19 mouse cellular contexts compared by ENCODE assay signal in the genomic region with DNA sequence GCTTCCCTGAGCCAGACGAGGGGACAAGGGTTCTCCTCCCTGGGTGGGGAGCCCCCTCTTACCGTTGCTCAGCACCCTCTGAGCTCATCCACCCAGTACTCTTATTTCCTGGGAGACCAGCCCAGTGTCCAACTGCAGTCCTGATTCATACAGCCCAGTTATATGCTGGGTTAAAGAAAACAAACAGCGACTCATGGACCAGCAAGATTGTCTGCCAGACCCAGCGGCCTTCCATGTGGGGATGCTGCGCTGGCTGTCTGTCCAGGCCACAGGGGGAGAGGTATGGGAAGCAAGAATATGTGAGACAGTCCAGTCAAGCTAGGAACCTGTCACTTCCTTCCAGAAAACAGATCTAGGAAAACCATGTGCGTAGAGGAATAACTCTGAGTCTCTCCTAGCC.
DNase-seq lines count a peak whose midpoint lies in the region; TF ChIP-seq lines count a peak whose summit lies in the region.
"Had no signal": no experiment of that assay in that cellular context is flagged by ENCODE, and none has a peak within 500 bp of the region (broad histone marks: within the 10 kb centered on the region; RNA-seq: fewer than 3 reads in every experiment).

No protein-coding gene starts in this region.

- H3K4me3 ChIP-seq in embryonic fibroblast, embryonic 13.5 days (ENCODE audit: insufficient read depth, low read length) = no peak overlapping the region
- no peak overlapping the region for H3K4me3 ChIP-seq in thymus, adult 2 months (ENCODE audit: control insufficient read depth, insufficient read depth, low read length)
- H3K4me3 ChIP-seq: embryonic facial prominence, embryonic 10.5 days; embryonic facial prominence, embryonic 13.5 days; heart, adult 2 months; hindbrain, embryonic 12.5 days; hindbrain, embryonic 15.5 days had no signal

- no peak for TF ChIP-seq POLR2A in embryonic fibroblast, embryonic 13.5 days (IDR thresholded peaks at IDR 0.05; ENCODE audit: low read depth, low read length)
- no peak for TF ChIP-seq POLR2A in thymus, adult 2 months (IDR thresholded peaks at IDR 0.05; ENCODE audit: control insufficient read depth, extremely low read depth, insufficient read depth, low read length, poor library complexity)

- WGBS in thymus, adult 2 months = 84% methylated on average over 6 of the region's 6 CpGs

- no peaks in the 10 kb centered on the region for H3K27me3 ChIP-seq in thymus, adult 2 months (ENCODE audit: control insufficient read depth, insufficient read depth, low read length)
- H3K27me3 ChIP-seq: hindbrain, embryonic 15.5 days had no signal

- TF ChIP-seq CTCF in embryonic fibroblast, embryonic 13.5 days (IDR thresholded peaks at IDR 0.05; ENCODE audit: borderline replicate concordance, insufficient read depth, low read length) = no peak
- TF ChIP-seq CTCF in thymus, adult 2 months (IDR thresholded peaks at IDR 0.05; ENCODE audit: borderline replicate concordance, control insufficient read depth, extremely low read depth, insufficient read depth, low read length, poor library complexity) = no peak

- peak; percentile 35 for DNase-seq in adrenal gland, postnatal 14 days
- no peak for DNase-seq in adrenal gland, postnatal 4 days (ENCODE audit: low spot score in 2 of 2)
- DNase-seq in 3T3-L1 (ENCODE audit: low read depth, low spot score) = peak; percentile 81
- DNase-seq in left cerebral cortex, adult 11 months (ENCODE audit: low spot score) = no peak
- no peak for DNase-seq in layer of hippocampus, adult 18-20 months (ENCODE audit: low spot score in 2 of 2)
- no peak for DNase-seq in thymus, adult 2 months
- DNase-seq: cerebellum, adult 11-12 months; cerebellum, adult 8-10 months; cerebellum, postnatal 10 days; cerebellum, postnatal 36 days; embryo, embryonic 11 days; gastrocnemius, postnatal 10 days; gastrocnemius, postnatal 36 days; heart, adult 2 months had no signal

- H3K36me3 ChIP-seq in thymus, adult 2 months (ENCODE audit: control insufficient read depth, insufficient read depth, low read length) = no peaks in the 10 kb centered on the region
- H3K36me3 ChIP-seq: embryonic facial prominence, embryonic 10.5 days; embryonic facial prominence, embryonic 13.5 days; hindbrain, embryonic 12.5 days; hindbrain, embryonic 15.5 days had no signal

- peaks cover 18% of the 10 kb centered on the region; the same call in 1 of the 2 replicates for H3K4me1 ChIP-seq in embryonic fibroblast, embryonic 13.5 days (ENCODE audit: control insufficient read depth, insufficient read depth, low read length)
- no peaks in the 10 kb centered on the region for H3K4me1 ChIP-seq in thymus, adult 2 months (replicated peaks; ENCODE audit: control insufficient read depth, insufficient read depth, low read length)

- H3K27ac ChIP-seq in embryonic fibroblast, embryonic 13.5 days (ENCODE audit: insufficient read depth, low read length) = peak overlapping the region; percentile 53
- H3K27ac ChIP-seq in thymus, adult 2 months (ENCODE audit: control insufficient read depth, insufficient read depth, low read length) = no peak overlapping the region
- H3K27ac ChIP-seq: embryonic facial prominence, embryonic 10.5 days; embryonic facial prominence, embryonic 13.5 days; heart, adult 2 months; hindbrain, embryonic 12.5 days; hindbrain, embryonic 15.5 days had no signal

Comparison
In these comparisons a context has a peak if more than half of its experiments do, and no peak if none do; other contexts are left out.
1. DNase-seq: peak in adrenal gland, postnatal 14 days (single experiment) and 3T3-L1 (single experiment); none in adrenal gland, postnatal 4 days (0 of 2), left cerebral cortex, adult 11 months (single experiment), layer of hippocampus, adult 18-20 months (0 of 2) and thymus, adult 2 months (single experiment).